Mouse (Mus musculus): ENCODE results near the gene N6amt1.

Gene N6amt1

DNA sequence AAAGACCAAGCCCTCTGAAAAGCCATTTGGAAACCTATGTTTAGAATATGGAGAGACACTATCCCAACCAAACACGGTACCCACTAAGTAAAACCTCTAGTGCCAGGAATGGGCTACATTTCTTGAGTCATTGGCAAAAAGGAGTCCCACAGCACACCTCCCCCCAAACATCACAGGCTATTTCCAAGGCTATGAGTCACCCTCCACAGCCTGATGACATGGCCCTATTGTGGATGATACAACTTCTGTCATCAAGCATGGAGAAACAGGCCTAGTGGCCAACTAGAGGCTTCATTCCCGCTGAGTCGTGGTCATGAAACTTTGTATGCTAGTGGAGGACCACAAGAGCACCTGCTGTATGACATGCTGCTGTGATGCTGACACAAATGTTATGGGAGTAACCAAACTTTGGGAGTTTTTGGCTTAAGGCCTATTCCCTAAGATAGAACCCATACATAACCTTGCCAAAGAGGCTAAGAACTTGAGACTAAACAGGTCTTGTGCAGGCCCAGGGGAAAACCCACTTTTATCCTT is 33.5 kb downstream of the N6amt1 start:
- no peak for DNase-seq (ENCODE audit: low read depth)

DNA sequence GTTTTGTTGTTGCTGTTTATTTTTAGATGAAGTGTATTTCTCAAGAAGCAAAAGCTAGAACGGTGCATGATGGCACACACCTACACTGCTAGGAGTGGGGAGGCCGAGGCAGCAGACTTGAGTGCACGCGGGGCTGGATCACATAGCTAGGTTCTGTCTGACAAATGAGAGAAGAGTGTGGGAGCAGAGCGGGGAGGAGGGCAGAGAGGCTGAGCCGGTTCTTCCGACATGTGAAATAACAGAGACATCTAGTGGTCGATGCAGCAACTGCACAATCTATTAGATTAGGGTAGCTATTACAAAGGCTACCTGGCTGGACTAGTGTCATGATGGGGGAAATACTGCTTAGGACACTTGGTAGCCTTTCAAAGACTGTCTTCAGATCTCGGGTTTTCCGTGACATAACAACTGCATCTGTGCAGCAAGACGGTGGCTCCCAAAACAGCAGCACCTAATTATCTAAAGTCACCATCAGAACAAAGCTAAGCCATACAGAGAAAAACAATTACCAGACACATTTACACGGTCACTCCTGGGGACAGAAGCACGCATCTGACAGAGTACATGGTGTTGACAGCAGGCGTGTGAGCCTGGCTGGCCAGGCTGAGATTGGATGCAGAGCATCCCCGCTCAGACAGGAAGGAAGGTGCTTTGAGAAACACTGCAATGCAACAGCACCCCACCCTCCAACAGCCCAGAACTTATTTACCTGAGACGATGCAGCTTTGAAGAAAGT is 40.0 kb downstream of the N6amt1 start:
- peak; percentile 58 for DNase-seq (ENCODE audit: low read depth)

DNA sequence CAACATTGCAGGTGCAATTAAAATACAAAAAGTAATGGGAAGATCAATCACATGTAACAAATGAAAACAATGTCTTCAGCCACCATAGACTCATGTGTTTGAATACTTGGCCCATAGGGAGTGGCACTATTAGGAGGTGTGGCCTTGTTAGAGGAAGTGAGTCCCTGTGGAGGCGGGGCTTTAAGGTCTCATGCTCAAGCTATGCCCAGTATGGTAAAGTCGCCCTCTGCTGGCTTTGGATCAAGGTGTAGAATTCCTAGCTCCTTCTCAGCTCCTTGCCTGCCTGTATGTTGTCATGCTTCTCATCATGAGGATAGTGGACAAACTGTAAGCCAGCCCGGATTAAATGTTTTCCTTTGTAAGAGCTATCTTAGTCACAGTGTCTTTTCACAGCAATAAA is 51.0 kb downstream of the N6amt1 start:
- peak; percentile 59 for DNase-seq (ENCODE audit: low read depth)
